Comparison of ENCODE assay signal across 14 mouse cellular contexts in genomic region chr6:134032451-134032850, GRCm38 (mm10). TPM values are rescaled to one million over a fixed set of nuclear protein-coding genes. Genes with fewer than 3 reads are reported as not detected.
A peak's percentile ranks its signal among the peaks of the same experiment; 100 is the strongest.
DNase-seq lines count a peak whose midpoint lies in the region; TF ChIP-seq lines count a peak whose summit lies in the region.
"Had no signal": no experiment of that assay in that cellular context is flagged by ENCODE, and none has a peak within 500 bp of the region (broad histone marks: within the 10 kb centered on the region; RNA-seq: fewer than 3 reads in every experiment).

No protein-coding gene starts in this region.

- TF ChIP-seq POLR2A in brain, embryonic 14.5 days (IDR thresholded peaks at IDR 0.05; ENCODE audit: borderline replicate concordance, extremely low read depth, insufficient read depth, insufficient read length, poor library complexity, severe bottlenecking), result no peak

- no peak for TF ChIP-seq CTCF in brain, embryonic 14.5 days (IDR thresholded peaks at IDR 0.05; ENCODE audit: borderline replicate concordance, extremely low read depth, insufficient read depth, insufficient read length)

- DNase-seq in ES-CJ7 (ENCODE audit: low read depth, low spot score) (peak; percentile 40), R1 (ENCODE audit: low read depth, low spot score) (peak; percentile 58)
- DNase-seq in brain, embryonic 14.5 days (ENCODE audit: low read depth), result peak; percentile 27
- DNase-seq in thymus, adult 18-20 months, result no peak
- no peak for DNase-seq in adrenal gland, postnatal 25 days
- DNase-seq: adrenal gland, adult 8-10 months; adrenal gland, postnatal 36 days; cerebellum, adult 11 months; cerebellum, adult 18-20 months; cerebellum, adult 8-10 months; cerebellum, adult 9-11 months; cerebellum, postnatal 14 days; cerebellum, postnatal 36 days; embryo, embryonic 11 days had no signal

RNA-seq across cellular contexts. Expression of gene Etv6, which starts 3.0 kb away (rescaled TPM):
- 10.8 and 13.5 TPM in 2 replicates for polyA plus RNA-seq in brain, embryonic 14.5 days (2012; rRNA removed)
- 40.9 and 66.0 TPM in 2 replicates for total RNA-seq in adrenal gland, postnatal 25 days (2021)

Comparison
In these comparisons a context has a peak if more than half of its experiments do, and no peak if none do; other contexts are left out.
1. DNase-seq: peak in ES-CJ7 (single experiment), R1 (single experiment) and brain, embryonic 14.5 days (single experiment); none in thymus, adult 18-20 months (0 of 2) and adrenal gland, postnatal 25 days (single experiment).